Mouse (Mus musculus) CH12.LX (cell line): ENCODE results near the gene Tmem191c.
A peak's percentile ranks its signal among the peaks of the same experiment; 100 is the strongest.

Source experiments
- CHD2 ChIP-seq: IDR thresholded peaks from 2 replicates; pipeline ENCODE4 v1.6.1; 2011; ENCODE audit warnings: low read length, improper control_type of control experiment
- CTCF ChIP-seq, 2 experiments: IDR thresholded peaks in 1 of 2; conservative IDR thresholded peaks in 1 of 2; 2 replicates each; pipeline ENCODE4 v1.5.1; 2011 to 2012; ENCODE audit warnings: low read depth in 2 of 2, low read length in 2 of 2, improper control_type of control experiment in 1 of 2, inconsistent platforms in 1 of 2, mild to moderate bottlenecking in 1 of 2, moderate library complexity in 1 of 2
- EP300 ChIP-seq: IDR thresholded peaks from 2 replicates; pipeline ENCODE4 v1.6.1; 2011; ENCODE audit warnings: low read length, improper control_type of control experiment
- ETS1 ChIP-seq: conservative IDR thresholded peaks from 2 replicates; pipeline ENCODE4 v1.6.1; 2012; ENCODE audit warnings: low read depth, mild to moderate bottlenecking, inconsistent platforms, low read length, improper control_type of control experiment, moderate library complexity
- GABPA ChIP-seq: IDR thresholded peaks from 2 replicates; pipeline ENCODE4 v1.6.1; 2012; ENCODE audit warnings: low read depth, low read length, improper control_type of control experiment, inconsistent platforms; ENCODE audit not compliant: insufficient replicate concordance
- JUN ChIP-seq: IDR thresholded peaks from 2 replicates; pipeline ENCODE4 v1.6.1; 2011; ENCODE audit warnings: low read depth, mild to moderate bottlenecking, low read length, improper control_type of control experiment, moderate library complexity; ENCODE audit not compliant: insufficient read depth
- MAFK ChIP-seq: IDR thresholded peaks from 2 replicates; pipeline ENCODE4 v1.6.1; 2011; ENCODE audit warnings: low read length, improper control_type of control experiment; ENCODE audit not compliant: insufficient replicate concordance
- MXI1 ChIP-seq: IDR thresholded peaks from 2 replicates; pipeline ENCODE4 v1.6.1; 2011; ENCODE audit warnings: mild to moderate bottlenecking, low read depth, low read length, improper control_type of control experiment
- PAX5 ChIP-seq: IDR thresholded peaks from 2 replicates; pipeline ENCODE4 v1.6.1; 2012; ENCODE audit warnings: low read length, inconsistent platforms, mixed read lengths
- POLR2A ChIP-seq: IDR thresholded peaks from 2 replicates; pipeline ENCODE4 v1.6.1; 2011; ENCODE audit warnings: low read depth, mild to moderate bottlenecking, improper control_type of control experiment, low read length
- TCF12 ChIP-seq: IDR thresholded peaks from 2 replicates; pipeline ENCODE4 v1.6.1; 2014; ENCODE audit warnings: low read depth, mild to moderate bottlenecking, inconsistent platforms, low read length, improper control_type of control experiment
- ZC3H11A ChIP-seq: IDR thresholded peaks from 2 replicates; pipeline ENCODE4 v1.6.1; 2012; ENCODE audit warnings: low read depth, mild to moderate bottlenecking, inconsistent platforms, low read length, improper control_type of control experiment
- ZKSCAN1 ChIP-seq: IDR thresholded peaks from 2 replicates; pipeline ENCODE4 v1.6.1; 2012; ENCODE audit warnings: low read depth, inconsistent platforms, low read length, improper control_type of control experiment, borderline replicate concordance

- TF ChIP-seq POLR2A, result no peak
- TF ChIP-seq PAX5, result no peak
- TF ChIP-seq CTCF (conservative IDR thresholded peaks at IDR 0.05 in 1 of 2, IDR thresholded peaks at IDR 0.05 in 1 of 2; ENCODE audit: low read depth in 2 of 2, low read length in 2 of 2), result no peak
- TF ChIP-seq EP300, result peak; percentile 52; the same call in 1 of the 2 replicates
- TF ChIP-seq ETS1, result peak; percentile 30; the same call in 1 of the 2 replicates
- TF ChIP-seq ZKSCAN1, result no peak
- no peak for TF ChIP-seq TCF12
- no peak for TF ChIP-seq JUN
- TF ChIP-seq MAFK, result no peak
- TF ChIP-seq MXI1, result peak; percentile 41; the same call in 1 of the 2 replicates
- no peak for TF ChIP-seq ZC3H11A
- no peak for TF ChIP-seq CHD2
- no peak for TF ChIP-seq GABPA
Observed at GRCm38 (mm10) chr16:17271856-17272255, 4.0 kb upstream of the Tmem191c start.
